24 mouse cellular contexts compared by ENCODE assay signal in the genomic region with DNA sequence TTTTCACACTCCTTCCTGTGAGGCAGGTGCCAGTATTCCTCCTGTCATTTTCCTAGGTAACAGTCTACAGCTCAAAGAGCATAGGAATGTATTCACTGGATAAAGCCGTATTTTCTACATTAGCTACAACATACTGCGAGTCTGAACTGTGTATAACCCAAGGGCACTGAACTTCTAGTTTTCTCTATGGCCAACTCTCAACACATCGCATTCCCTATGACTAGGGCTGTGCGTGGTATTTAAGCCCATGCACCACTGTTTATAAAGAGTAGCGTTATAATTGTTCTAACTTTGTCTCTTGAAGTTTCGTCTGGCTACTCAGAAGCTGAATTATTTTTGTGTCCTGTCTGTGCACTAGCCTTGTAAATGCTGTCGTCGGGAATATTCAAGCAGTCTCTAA. TPM values are rescaled to one million over a fixed set of nuclear protein-coding genes. Genes with fewer than 3 reads are reported as not detected.
DNase-seq lines count a peak whose midpoint lies in the region; ATAC-seq and TF ChIP-seq lines count a peak whose summit lies in the region.
"Had no signal": no experiment of that assay in that cellular context is flagged by ENCODE, and none has a peak within 500 bp of the region (broad histone marks: within the 10 kb centered on the region; RNA-seq: fewer than 3 reads in every experiment).

No protein-coding gene starts in this region.

- no peak overlapping the region for H3K4me2 ChIP-seq in forebrain, embryonic 11.5 days (ENCODE audit: low read depth, low read length, severe bottlenecking)
- no peak overlapping the region for H3K4me2 ChIP-seq in forebrain, postnatal 0 days (ENCODE audit: low read depth)
- H3K4me2 ChIP-seq in heart, embryonic 13.5 days = 0 out of 2 replicates have a peak overlapping the region, but pooled peaks have one; percentile 4
- H3K4me2 ChIP-seq in lung, embryonic 14.5 days = no peak overlapping the region
- H3K4me2 ChIP-seq in forebrain, embryonic 15.5 days (replicated peaks) = no peak overlapping the region
- H3K4me2 ChIP-seq: embryonic facial prominence, embryonic 12.5 days; hindbrain, embryonic 15.5 days; liver, embryonic 15.5 days; midbrain, embryonic 15.5 days; neural tube, embryonic 12.5 days had no signal

- peaks cover 2% of the 10 kb centered on the region; the same call in 1 of the 2 replicates for H3K4me1 ChIP-seq in forebrain, embryonic 11.5 days (replicated peaks; ENCODE audit: control insufficient read depth, insufficient read depth, low read length)
- no peaks in the 10 kb centered on the region for H3K4me1 ChIP-seq in forebrain, postnatal 0 days (ENCODE audit: insufficient read depth)
- H3K4me1 ChIP-seq in heart, embryonic 13.5 days = peaks cover 22% of the 10 kb centered on the region
- peaks cover 11% of the 10 kb centered on the region; the same call in 1 of the 2 replicates for H3K4me1 ChIP-seq in lung, embryonic 14.5 days (ENCODE audit: insufficient read depth)
- H3K4me1 ChIP-seq in lung, adult 2 months (ENCODE audit: control insufficient read depth, insufficient read depth, low read length) = peaks cover 7% of the 10 kb centered on the region
- H3K4me1 ChIP-seq in forebrain, embryonic 15.5 days = peaks cover 29% of the 10 kb centered on the region
- H3K4me1 ChIP-seq: embryonic facial prominence, embryonic 12.5 days; limb, embryonic 10.5 days; liver, embryonic 15.5 days; megakaryocyte, embryonic 14.5 days; midbrain, embryonic 15.5 days; neural tube, embryonic 12.5 days had no signal

- ATAC-seq in forebrain, embryonic 11.5 days (replicated peaks; ENCODE audit: low FRiP score) = peak; percentile 65
- ATAC-seq in forebrain, postnatal 0 days = no peak
- ATAC-seq in heart, embryonic 13.5 days (ENCODE audit: extremely low read depth, insufficient number of reproducible peaks, low FRiP score, low TSS enrichment) = no peak
- ATAC-seq in lung, embryonic 14.5 days (ENCODE audit: insufficient read depth) = no peak
- no peak for ATAC-seq in forebrain, embryonic 15.5 days (replicated peaks)
- ATAC-seq: midbrain, embryonic 15.5 days had no signal

- intact Hi-C loops in heart, postnatal 25 days (cut with DNase I) = no loop called here

- H3K27ac ChIP-seq in forebrain, embryonic 11.5 days (ENCODE audit: low read depth, low read length) = peak overlapping the region; percentile 42; the same call in 1 of the 2 replicates
- no peak overlapping the region for H3K27ac ChIP-seq in forebrain, postnatal 0 days (ENCODE audit: low read depth, low read length)
- peak overlapping the region; percentile 75 for H3K27ac ChIP-seq in heart, embryonic 13.5 days (replicated peaks)
- H3K27ac ChIP-seq in lung, embryonic 14.5 days (ENCODE audit: low read depth) = peak overlapping the region; percentile 75; the same call in 1 of the 2 replicates
- H3K27ac ChIP-seq in forebrain, embryonic 15.5 days (replicated peaks) = peak overlapping the region; percentile 69; the same call in 1 of the 2 replicates
- H3K27ac ChIP-seq: embryonic facial prominence, embryonic 12.5 days; hindbrain, embryonic 15.5 days; kidney, postnatal 0 days; limb, embryonic 10.5 days; liver, embryonic 15.5 days; neural tube, embryonic 12.5 days had no signal

- no peaks in the 10 kb centered on the region for H3K9me3 ChIP-seq in forebrain, embryonic 11.5 days (ENCODE audit: control insufficient read depth, low read length)
- no peaks in the 10 kb centered on the region for H3K9me3 ChIP-seq in forebrain, postnatal 0 days (ENCODE audit: low read length)
- no peaks in the 10 kb centered on the region for H3K9me3 ChIP-seq in heart, embryonic 13.5 days
- no peaks in the 10 kb centered on the region for H3K9me3 ChIP-seq in lung, embryonic 14.5 days (ENCODE audit: low read depth, low read length)
- no peaks in the 10 kb centered on the region for H3K9me3 ChIP-seq in forebrain, embryonic 15.5 days
- H3K9me3 ChIP-seq: embryonic facial prominence, embryonic 12.5 days; hindbrain, embryonic 15.5 days; limb, embryonic 10.5 days; liver, embryonic 15.5 days; megakaryocyte, embryonic 14.5 days; midbrain, embryonic 15.5 days; neural tube, embryonic 12.5 days had no signal

- no peak for TF ChIP-seq POLR2A in lung, adult 2 months (IDR thresholded peaks at IDR 0.05; ENCODE audit: borderline replicate concordance, extremely low read depth, low read depth, low read length)

- H3K9ac ChIP-seq in forebrain, embryonic 11.5 days (ENCODE audit: low read length) = no peak overlapping the region
- no peak overlapping the region for H3K9ac ChIP-seq in forebrain, postnatal 0 days
- H3K9ac ChIP-seq in heart, embryonic 13.5 days = peak overlapping the region; percentile 33; the same call in 1 of the 2 replicates
- H3K9ac ChIP-seq in lung, embryonic 14.5 days = no peak overlapping the region
- H3K9ac ChIP-seq in forebrain, embryonic 15.5 days (replicated peaks) = no peak overlapping the region
- H3K9ac ChIP-seq: embryonic facial prominence, embryonic 12.5 days; hindbrain, embryonic 15.5 days; liver, embryonic 15.5 days; midbrain, embryonic 15.5 days; neural tube, embryonic 12.5 days had no signal

- DNase-seq in forebrain, embryonic 11.5 days (ENCODE audit: low spot score) = no peak
- no peak for DNase-seq in forebrain, postnatal 0 days
- no peak for DNase-seq in heart, postnatal 25 days (ENCODE audit: low spot score)
- no peak for DNase-seq in lung, embryonic 14.5 days
- DNase-seq in lung, adult 2 months = no peak
- no peak for DNase-seq in frontal cortex, postnatal 25 days (ENCODE audit: low spot score in 2 of 2)
- DNase-seq: adrenal gland, postnatal 10 days; cerebellum, adult 18-20 months; cerebellum, postnatal 14 days; gastrocnemius, postnatal 10 days; kidney, adult 2 months; liver; lung, postnatal 36 days; retina, postnatal 1 day had no signal

- no peaks in the 10 kb centered on the region for H3K27me3 ChIP-seq in forebrain, embryonic 11.5 days (ENCODE audit: control insufficient read depth, insufficient read depth, low read length)
- no peaks in the 10 kb centered on the region for H3K27me3 ChIP-seq in forebrain, postnatal 0 days (ENCODE audit: insufficient read depth, low read length)
- no peaks in the 10 kb centered on the region for H3K27me3 ChIP-seq in heart, embryonic 13.5 days (replicated peaks)
- H3K27me3 ChIP-seq in lung, embryonic 14.5 days (ENCODE audit: insufficient read depth, low read length) = no peaks in the 10 kb centered on the region
- H3K27me3 ChIP-seq in forebrain, embryonic 15.5 days = no peaks in the 10 kb centered on the region
- H3K27me3 ChIP-seq: embryonic facial prominence, embryonic 12.5 days; hindbrain, embryonic 15.5 days; liver, embryonic 15.5 days; midbrain, embryonic 15.5 days; neural tube, embryonic 12.5 days had no signal

- H3K4me3 ChIP-seq in forebrain, embryonic 11.5 days (ENCODE audit: low read depth, low read length) = no peak overlapping the region
- H3K4me3 ChIP-seq in forebrain, postnatal 0 days (ENCODE audit: low read depth, low read length) = no peak overlapping the region
- no peak overlapping the region for H3K4me3 ChIP-seq in heart, embryonic 13.5 days
- no peak overlapping the region for H3K4me3 ChIP-seq in lung, embryonic 14.5 days (ENCODE audit: low read depth, low read length)
- no peak overlapping the region for H3K4me3 ChIP-seq in lung, adult 2 months (replicated peaks; ENCODE audit: extremely low read depth, low read depth, low read length)
- H3K4me3 ChIP-seq in forebrain, embryonic 15.5 days = no peak overlapping the region
- H3K4me3 ChIP-seq: embryonic facial prominence, embryonic 12.5 days; hindbrain, embryonic 15.5 days; limb, embryonic 10.5 days; liver, embryonic 15.5 days; megakaryocyte, embryonic 14.5 days; midbrain, embryonic 15.5 days; neural tube, embryonic 12.5 days had no signal

- no peaks in the 10 kb centered on the region for H3K36me3 ChIP-seq in forebrain, embryonic 11.5 days (ENCODE audit: control insufficient read depth, insufficient read depth, low read length)
- H3K36me3 ChIP-seq in forebrain, postnatal 0 days (ENCODE audit: insufficient read depth) = no peaks in the 10 kb centered on the region
- H3K36me3 ChIP-seq in heart, embryonic 13.5 days = no peaks in the 10 kb centered on the region
- no peaks in the 10 kb centered on the region for H3K36me3 ChIP-seq in lung, embryonic 14.5 days (ENCODE audit: insufficient read depth)
- H3K36me3 ChIP-seq in forebrain, embryonic 15.5 days = no peaks in the 10 kb centered on the region
- H3K36me3 ChIP-seq: embryonic facial prominence, embryonic 12.5 days; hindbrain, embryonic 15.5 days; limb, embryonic 10.5 days; liver, embryonic 15.5 days; midbrain, embryonic 15.5 days; neural tube, embryonic 12.5 days had no signal

- WGBS in forebrain, embryonic 11.5 days = 53% methylated on average over 8 of the region's 8 CpGs
- 21% methylated on average over 8 of the region's 8 CpGs for WGBS in forebrain, postnatal 0 days
- WGBS in heart, embryonic 13.5 days = 78% methylated on average over 8 of the region's 8 CpGs
- WGBS in lung, embryonic 14.5 days = 78% methylated on average over 8 of the region's 8 CpGs
- 76% methylated on average over 8 of the region's 8 CpGs for WGBS in lung, adult 2 months
- 22% methylated on average over 8 of the region's 8 CpGs for WGBS in forebrain, embryonic 15.5 days

- no peak for TF ChIP-seq CTCF in forebrain, postnatal 0 days (IDR thresholded peaks at IDR 0.05; ENCODE audit: low read depth)
- TF ChIP-seq CTCF in lung, embryonic 14.5 days (IDR thresholded peaks at IDR 0.05; ENCODE audit: low read depth) = no peak
- no peak for TF ChIP-seq CTCF in lung, adult 2 months (IDR thresholded peaks at IDR 0.05; ENCODE audit: insufficient read depth, low read length)

RNA-seq across cellular contexts. Expression of gene 1110051M20Rik, which starts 7.8 kb away (rescaled TPM):
- 102 and 114 TPM in 2 replicates for polyA plus RNA-seq in forebrain, embryonic 11.5 days (2014; fragmentation: Nextera tagmentation; extraction: Ambion mirVana)
- 127 and 147 TPM in 2 replicates for total RNA-seq in forebrain, postnatal 0 days (2014; rRNA removed)
- 165 and 182 TPM in 2 replicates for polyA plus RNA-seq in forebrain, postnatal 0 days (2015; fragmentation: Nextera tagmentation; extraction: Ambion mirVana)
- 36.3 and 38.9 TPM in 2 replicates for polyA plus RNA-seq in heart, embryonic 13.5 days (2015; fragmentation: Nextera tagmentation; extraction: Ambion mirVana)
- 10 to 100 TPM in 1 of 2 experiments, 1 to 10 TPM in 1; 7.0 to 14.0 TPM for total RNA-seq in heart, postnatal 25 days (2021)
- 73.3 and 73.4 TPM in 2 replicates for polyA plus RNA-seq in lung, embryonic 14.5 days (2014; fragmentation: Nextera tagmentation; extraction: Ambion mirVana)
- polyA plus RNA-seq in lung, adult 2 months (2012; rRNA removed) = 19.2 and 27.0 TPM in 2 replicates
- polyA plus RNA-seq in forebrain, embryonic 15.5 days (2015; fragmentation: Nextera tagmentation; extraction: Ambion mirVana) = 159 and 168 TPM in 2 replicates

RNA-seq across cellular contexts. Expression of gene Lrp4, which starts 20.6 kb away (rescaled TPM):
- polyA plus RNA-seq in forebrain, embryonic 11.5 days (2014; fragmentation: Nextera tagmentation; extraction: Ambion mirVana) = 10.2 and 11.3 TPM in 2 replicates
- 12.0 and 13.7 TPM in 2 replicates for total RNA-seq in forebrain, postnatal 0 days (2014; rRNA removed)
- polyA plus RNA-seq in forebrain, postnatal 0 days (2015; fragmentation: Nextera tagmentation; extraction: Ambion mirVana) = 2.8 and 4.1 TPM in 2 replicates
- polyA plus RNA-seq in heart, embryonic 13.5 days (2015; fragmentation: Nextera tagmentation; extraction: Ambion mirVana) = 3.2 and 3.8 TPM in 2 replicates
- 10 to 100 TPM in 1 of 2 experiments, 1 to 10 TPM in 1; 9.7 to 12.0 TPM for total RNA-seq in heart, postnatal 25 days (2021)
- polyA plus RNA-seq in lung, embryonic 14.5 days (2014; fragmentation: Nextera tagmentation; extraction: Ambion mirVana) = 7.6 TPM in 2 replicates
- 47.6 and 55.6 TPM in 2 replicates for polyA plus RNA-seq in lung, adult 2 months (2012; rRNA removed)
- polyA plus RNA-seq in forebrain, embryonic 15.5 days (2015; fragmentation: Nextera tagmentation; extraction: Ambion mirVana) = 6.0 and 6.8 TPM in 2 replicates
